ENCODE assay signal across 7 mouse cellular contexts in the genomic region with DNA sequence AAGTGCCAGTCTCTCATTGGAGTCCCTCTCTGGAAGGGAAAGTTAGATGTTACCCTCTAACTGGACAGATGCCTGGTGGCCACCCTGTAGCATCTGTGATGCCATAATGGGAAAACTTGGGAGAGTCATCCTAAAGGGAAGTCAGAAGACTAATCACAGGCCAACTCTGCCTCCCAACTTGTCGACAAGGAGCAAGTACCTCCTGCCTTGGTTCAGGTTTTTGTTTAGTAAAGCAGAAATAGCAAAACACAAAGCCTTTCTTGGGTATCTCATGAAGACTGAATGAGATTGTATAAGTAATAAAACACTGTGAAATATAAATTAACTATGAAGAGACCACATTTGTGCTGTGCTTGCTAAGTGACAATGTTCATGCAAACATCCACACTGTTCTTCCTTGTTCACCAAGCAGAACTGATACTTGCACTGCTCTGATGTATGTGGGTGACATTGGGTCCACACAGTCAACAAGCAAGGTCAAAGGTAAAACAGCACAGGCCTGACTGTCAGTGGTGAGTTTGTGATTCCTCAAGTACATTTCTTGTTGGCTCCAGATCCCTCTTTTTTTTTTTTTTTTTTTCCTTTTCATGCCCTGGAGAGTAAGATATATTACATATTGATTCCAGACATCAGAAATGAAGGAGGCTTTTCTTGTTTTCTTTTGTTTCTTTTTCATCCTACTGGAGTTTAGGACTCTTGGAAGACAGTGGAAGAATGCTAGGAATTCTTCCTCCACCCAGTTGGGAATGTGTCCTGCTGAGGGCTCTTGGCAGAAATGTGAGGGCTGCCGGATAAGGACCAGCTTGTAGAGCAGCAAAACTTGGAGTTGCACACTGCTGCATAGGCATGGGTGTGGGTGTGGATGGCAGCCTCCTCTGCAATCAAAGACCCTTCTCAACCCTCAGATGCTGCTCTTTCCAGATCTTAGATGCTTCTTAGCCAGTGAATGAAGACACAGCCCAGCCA. TPM values are rescaled to one million over a fixed set of nuclear protein-coding genes. Genes with fewer than 3 reads are reported as not detected.
DNase-seq lines count a peak whose midpoint lies in the region; ATAC-seq lines count a peak whose summit lies in the region.

Ehbp1 (minus strand) TSS at position 51 of the 966 bp plus-strand sequence.

- H3K36me3 ChIP-seq in neural tube, embryonic 13.5 days, result no peaks in the 10 kb centered on the region

- no peak for ATAC-seq in neural tube, embryonic 13.5 days (ENCODE audit: low read depth)

- peaks cover 11% of the 10 kb centered on the region for H3K4me1 ChIP-seq in neural tube, embryonic 13.5 days (replicated peaks)

- H3K9ac ChIP-seq in neural tube, embryonic 13.5 days, result no peak within 1 kb of the TSS

- peak; percentile 88 for DNase-seq in ES-CJ7 (ENCODE audit: low read depth, low spot score)
- DNase-seq in R1 (ENCODE audit: low read depth, low spot score), result peak; percentile 96
- DNase-seq in gastrocnemius, postnatal 25 days, result peak; percentile 29
- no peak for DNase-seq in layer of hippocampus, postnatal 14 days (ENCODE audit: low spot score in 2 of 2)
- no peak for DNase-seq in cerebellum, adult 8-10 months
- no peak for DNase-seq in spleen, postnatal 14 days (ENCODE audit: low spot score in 2 of 2)

- 67% methylated on average over 2 of the region's 2 CpGs for WGBS in neural tube, embryonic 13.5 days

- no peak within 1 kb of the TSS for H3K4me3 ChIP-seq in neural tube, embryonic 13.5 days

- H3K27me3 ChIP-seq in neural tube, embryonic 13.5 days, result no peaks in the 10 kb centered on the region

- no peak within 1 kb of the TSS for H3K4me2 ChIP-seq in neural tube, embryonic 13.5 days

- no peaks in the 10 kb centered on the region for H3K9me3 ChIP-seq in neural tube, embryonic 13.5 days

- H3K27ac ChIP-seq in neural tube, embryonic 13.5 days (replicated peaks), result no peak within 1 kb of the TSS

RNA-seq across cellular contexts. Expression of gene Ehbp1, which starts in this region (rescaled TPM):
- 10 to 100 TPM; 11.0 to 14.3 TPM for total RNA-seq in gastrocnemius, postnatal 25 days (2021)
- total RNA-seq in layer of hippocampus, postnatal 14 days (2021), result 10 to 100 TPM; 52.8 to 53.3 TPM
- polyA plus RNA-seq in neural tube, embryonic 13.5 days (2015; fragmentation: Nextera tagmentation; extraction: Ambion mirVana), result 17.9 and 19.3 TPM in 2 replicates

Comparison
In these comparisons a context has a peak if more than half of its experiments do, and no peak if none do; other contexts are left out.
1. DNase-seq: peak in ES-CJ7 (single experiment), R1 (single experiment) and gastrocnemius, postnatal 25 days (single experiment); none in layer of hippocampus, postnatal 14 days (0 of 2), cerebellum, adult 8-10 months (single experiment) and spleen, postnatal 14 days (0 of 2).